In genomic region chr19:16280231-16280630, GRCm38 (mm10) we compare ENCODE assay signal across 32 mouse cellular contexts.
"Had no signal": no experiment of that assay in that cellular context is flagged by ENCODE, and none has a peak within 500 bp of the region (broad histone marks: within the 10 kb centered on the region; RNA-seq: fewer than 3 reads in every experiment).

No protein-coding gene starts in this region.

- H3K27ac ChIP-seq: heart, adult 2 months; heart, embryonic 10.5 days; heart, embryonic 13.5 days; heart, embryonic 15.5 days; hindbrain, embryonic 10.5 days; hindbrain, embryonic 12.5 days; hindbrain, embryonic 13.5 days; hindbrain, embryonic 14.5 days; hindbrain, embryonic 15.5 days; hindbrain, postnatal 0 days; kidney, embryonic 15.5 days; kidney, postnatal 0 days; layer of hippocampus, adult 2 months had no signal

- H3K27me3 ChIP-seq: heart, embryonic 12.5 days; heart, embryonic 13.5 days; heart, embryonic 15.5 days; hindbrain, embryonic 12.5 days; hindbrain, embryonic 13.5 days; hindbrain, embryonic 15.5 days; kidney, embryonic 15.5 days had no signal

- ATAC-seq: hindbrain, postnatal 0 days; inflammation-experienced regulatory T-cells, adult 6 months had no signal

- H3K9ac ChIP-seq: heart, embryonic 12.5 days; heart, embryonic 13.5 days; heart, embryonic 15.5 days; hindbrain, embryonic 12.5 days; hindbrain, embryonic 13.5 days; hindbrain, embryonic 14.5 days; hindbrain, embryonic 15.5 days; kidney, embryonic 15.5 days had no signal

- H3K9me3 ChIP-seq: heart, embryonic 10.5 days; heart, embryonic 12.5 days; heart, embryonic 13.5 days; heart, embryonic 15.5 days; hindbrain, embryonic 10.5 days; hindbrain, embryonic 12.5 days; hindbrain, embryonic 13.5 days; hindbrain, embryonic 15.5 days; kidney, embryonic 15.5 days had no signal

- DNase-seq: heart, adult 2 months; heart, postnatal 10 days; heart, postnatal 14 days; heart, postnatal 36 days; heart, postnatal 4 days; kidney, adult 11 months; kidney, adult 18-20 months; kidney, adult 2 months; kidney, adult 8-10 months; kidney, adult 9 months; kidney, postnatal 10 days; kidney, postnatal 14 days; kidney, postnatal 25 days; kidney, postnatal 36 days; kidney, postnatal 4 days; layer of hippocampus, adult 9-11 months; layer of hippocampus, postnatal 36 days had no signal

- H3K4me3 ChIP-seq: heart, adult 2 months; heart, embryonic 10.5 days; heart, embryonic 12.5 days; heart, embryonic 13.5 days; heart, embryonic 15.5 days; hindbrain, embryonic 10.5 days; hindbrain, embryonic 12.5 days; hindbrain, embryonic 13.5 days; hindbrain, embryonic 15.5 days; kidney, embryonic 15.5 days; layer of hippocampus, adult 2 months had no signal

- H3K4me2 ChIP-seq: heart, embryonic 11.5 days; heart, embryonic 12.5 days; heart, embryonic 13.5 days; heart, embryonic 15.5 days; hindbrain, embryonic 12.5 days; hindbrain, embryonic 13.5 days; hindbrain, embryonic 14.5 days; hindbrain, embryonic 15.5 days; kidney, embryonic 15.5 days had no signal

- H3K36me3 ChIP-seq: heart, embryonic 15.5 days; hindbrain, embryonic 15.5 days had no signal
